Mouse (Mus musculus): ENCODE measurements around the gene Tectb.

DNA sequence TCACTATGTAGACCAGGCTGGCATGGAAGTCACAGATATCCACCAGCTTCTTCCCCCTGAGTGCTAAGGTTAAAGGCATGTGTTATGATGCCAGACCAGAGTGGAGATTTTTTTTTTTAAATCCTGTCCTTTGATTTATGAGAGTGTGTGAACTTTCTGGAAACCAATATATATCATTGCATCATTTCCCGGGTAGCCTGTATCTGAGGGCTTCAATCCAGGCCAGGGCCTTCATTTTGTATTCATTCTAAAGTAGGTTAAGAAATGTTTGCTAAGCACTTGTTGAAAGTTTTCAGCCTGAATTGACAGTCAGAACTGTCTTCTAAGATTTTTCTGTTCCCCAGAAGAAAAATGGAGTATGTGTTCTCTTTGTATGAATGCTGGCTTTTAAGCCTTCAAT lies 8.9 kb upstream of the Tectb start:
- TF ChIP-seq POLR2A (IDR thresholded peaks at IDR 0.05; ENCODE audit: borderline replicate concordance, insufficient read depth, low read length) (no peak), CTCF (IDR thresholded peaks at IDR 0.05; ENCODE audit: borderline replicate concordance, insufficient read depth, low read depth, low read length) (no peak)

All from cerebellum, adult 2 months (tissue).